Mouse (Mus musculus) gastrocnemius, postnatal 10 days (tissue): Measurements from ENCODE around the gene Tmem183a. TPM values are rescaled to one million over a fixed set of nuclear protein-coding genes. Genes with fewer than 3 reads are reported as not detected.

Experiments used
- DNase-seq: peaks from one replicate; pipeline ENCODE4 v3.0.0; 2021; ENCODE audit warnings: mixed read lengths
- long read RNA-seq, 2 experiments: library from polyadenylated mRNA; stranded (forward); transcript quantifications; one replicate each; pipeline ENCODE4 v2.0.0; 2021
- total RNA-seq, 2 experiments: library from RNA; stranded (reverse); gene quantifications; 2 replicates each; pipeline ENCODE4 v1.2.3; 2021

Gene Tmem183a
- 10 to 100 TPM; 17.2 to 18.5 TPM for total RNA-seq
- long read RNA-seq, experiment 1, transcript Tmem183a-201 (8 exons, 3,149 nt): major isoform, 11 of 23 reads
- long read RNA-seq, experiment 1, partial matches to known transcripts: 1 of 23 reads
- long read RNA-seq, experiment 1, other reads (novel, unspliced or antisense): 7 of 23 reads
- long read RNA-seq, experiment 2, transcript Tmem183a-201 (8 exons, 3,149 nt): major isoform, 15 of 29 reads
- long read RNA-seq, experiment 2, partial matches to known transcripts: 3 of 29 reads
- long read RNA-seq, experiment 2, other reads (novel, unspliced or antisense): 6 of 29 reads

DNA sequence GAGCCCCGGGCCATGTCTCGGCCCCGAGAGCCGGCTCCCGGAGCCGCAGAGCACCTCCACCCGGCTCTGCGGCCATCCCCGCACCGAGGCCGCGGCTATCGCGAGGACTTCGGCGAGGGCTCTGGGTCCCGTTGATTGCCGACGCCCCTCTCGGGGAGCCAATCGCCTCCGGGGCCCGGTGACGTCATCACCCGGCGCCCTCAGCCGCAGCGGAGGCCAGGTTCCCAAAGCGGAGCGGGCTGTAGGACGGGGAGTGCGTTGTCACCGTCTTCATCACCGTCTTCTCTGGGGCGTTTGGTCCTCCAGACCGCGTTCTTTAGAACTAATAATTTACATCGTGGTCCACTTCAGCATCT, at the start of gene Tmem183a:
Tmem183a (minus strand) TSS at position 123 of the 356 bp plus-strand sequence.
- DNase-seq: peak; percentile 98

DNA sequence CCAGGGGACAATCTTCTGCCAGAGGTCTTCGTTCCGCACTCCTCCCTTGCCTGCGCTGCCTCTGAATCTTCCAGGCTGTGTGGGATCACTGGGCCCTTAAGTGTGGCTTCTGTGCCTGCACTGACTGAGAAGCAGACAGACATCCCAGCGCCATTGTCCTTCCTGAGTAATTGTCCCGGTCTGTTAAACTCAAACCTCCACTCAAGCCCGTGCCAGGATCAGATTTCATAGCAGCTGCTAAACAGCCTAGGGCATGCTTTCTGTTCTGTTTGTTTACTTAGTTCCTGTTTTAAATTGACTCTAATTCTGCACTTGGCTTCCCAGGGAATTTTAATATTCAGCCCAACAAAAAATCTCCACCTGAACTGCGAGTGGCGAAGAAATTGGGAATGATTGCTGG, 46.3 kb upstream of the Tmem183a start:
- no peak for DNase-seq

DNA sequence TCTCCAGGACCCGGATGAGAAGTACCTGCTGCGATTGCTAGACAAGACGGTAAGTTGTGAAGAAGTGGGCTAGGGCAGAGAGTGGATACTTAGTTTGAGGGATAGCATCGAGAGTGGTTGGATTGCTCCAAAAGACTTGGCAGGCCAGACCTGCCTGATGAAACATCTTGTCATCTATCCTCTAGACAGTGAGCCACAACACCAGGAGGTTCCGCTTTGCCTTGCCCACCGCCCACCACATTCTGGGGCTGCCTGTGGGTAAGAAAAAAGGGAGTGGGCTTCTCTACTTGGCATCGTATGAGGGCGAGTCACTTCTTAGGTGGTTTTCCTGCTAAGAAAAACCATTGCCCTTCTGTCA, 44.6 kb upstream of the Tmem183a start:
- no peak for DNase-seq

DNA sequence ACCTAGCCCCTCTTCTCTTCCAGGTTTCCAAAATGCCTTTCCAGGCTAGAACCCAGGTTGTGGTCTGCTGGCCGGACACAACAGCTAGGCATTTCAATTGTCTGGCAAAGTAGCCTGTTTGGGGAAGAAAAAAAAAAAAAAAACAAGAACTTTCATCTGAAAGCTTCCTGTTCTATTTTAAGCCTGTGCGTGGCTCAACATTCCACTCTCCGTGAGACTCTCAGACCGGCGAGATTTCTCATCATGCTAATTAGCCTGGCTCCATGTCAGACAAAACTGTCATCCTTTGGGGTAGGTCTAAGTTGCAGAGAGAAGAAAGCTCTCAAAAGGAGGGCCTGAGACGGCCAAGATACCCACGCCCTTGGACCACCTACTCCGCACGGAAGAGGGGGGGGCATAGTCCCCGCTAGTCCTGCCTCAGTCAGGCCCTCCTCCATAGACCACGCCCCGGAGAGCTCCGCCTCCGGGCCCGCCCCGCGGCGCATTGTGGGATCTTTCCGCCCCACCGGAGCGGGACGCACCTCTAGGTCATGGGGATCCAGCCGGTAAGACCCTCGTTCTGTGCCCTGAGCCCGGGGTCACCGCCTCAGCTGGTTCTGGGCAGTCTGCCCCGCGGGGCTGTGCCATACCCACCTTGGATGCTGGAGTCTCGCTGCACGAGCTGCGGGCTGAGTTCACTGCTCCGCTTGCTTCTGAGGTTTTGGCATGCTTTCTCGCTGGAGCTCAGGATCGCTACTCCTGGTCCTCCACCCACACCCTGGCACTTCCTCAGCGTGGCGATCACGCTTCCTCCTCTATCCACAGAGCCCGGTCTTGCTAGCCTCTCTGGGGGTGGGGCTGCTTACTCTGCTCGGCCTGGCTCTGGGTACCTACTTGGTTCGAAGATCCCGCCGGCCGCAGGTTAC, 44.0 kb upstream of the Tmem183a start, which contains the start of gene Cyb5r1:
Cyb5r1 (plus strand) TSS at position 51 of the 905 bp plus-strand sequence.
- peak; percentile 76 for DNase-seq

DNA sequence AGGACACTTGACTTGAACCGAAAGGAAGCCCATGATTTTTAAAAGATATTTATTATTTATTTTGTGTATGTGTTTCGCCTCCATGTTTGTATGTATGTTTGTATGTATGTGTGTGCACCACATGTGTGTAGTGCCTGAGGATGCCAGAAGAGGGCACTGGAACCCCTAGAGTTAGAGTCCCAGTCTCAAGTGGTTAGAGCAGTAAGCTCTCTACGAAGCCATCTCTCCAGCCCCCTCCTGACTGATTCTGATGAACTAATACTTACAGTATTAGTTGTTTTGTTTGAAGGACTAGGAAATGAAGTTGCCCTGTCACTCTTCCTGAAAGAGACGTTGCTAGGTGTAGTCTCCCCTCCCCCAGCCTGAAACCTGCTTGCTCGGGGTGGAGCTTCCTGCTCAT, 38.0 kb upstream of the Tmem183a start:
- DNase-seq: no peak

DNA sequence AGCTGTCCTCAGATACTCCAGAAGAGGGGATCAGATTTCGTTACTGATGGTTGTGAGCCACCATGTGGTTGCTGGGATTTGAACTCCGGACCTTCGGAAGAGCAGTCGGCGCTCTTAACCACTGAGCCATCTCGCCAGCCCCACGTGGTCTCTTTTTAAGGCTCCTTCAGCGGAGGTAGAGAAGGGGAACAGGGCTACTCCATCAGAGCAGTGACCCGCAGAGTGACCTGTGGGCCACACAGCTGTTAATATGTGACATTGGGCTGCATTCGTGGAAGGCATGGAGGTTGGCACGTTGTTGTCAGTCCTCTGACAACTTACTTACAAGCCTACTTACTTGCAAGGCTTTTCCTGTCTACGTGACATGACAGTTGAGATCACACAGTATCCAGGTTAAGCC, 36.4 kb upstream of the Tmem183a start:
- DNase-seq: no peak

DNA sequence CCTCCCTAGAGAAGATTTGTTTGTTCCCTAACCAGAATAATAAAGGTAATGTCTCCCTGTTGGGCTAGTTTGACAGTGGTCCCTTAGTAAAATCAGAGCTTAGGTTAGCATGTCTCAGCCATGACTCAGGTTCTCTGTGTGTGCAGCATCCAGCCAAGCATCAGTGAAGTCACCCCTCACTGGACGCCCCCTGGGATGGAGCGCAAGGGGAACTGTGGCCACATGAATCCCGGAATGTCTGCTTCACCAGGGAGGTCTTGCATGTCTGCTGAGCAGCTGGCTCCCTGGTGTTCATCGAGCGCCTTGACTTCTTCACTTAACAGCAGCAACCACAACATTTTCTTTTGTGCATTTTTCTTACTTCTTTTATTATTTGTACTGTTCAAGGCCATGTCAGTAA, 32.0 kb upstream of the Tmem183a start:
- DNase-seq: no peak

DNA sequence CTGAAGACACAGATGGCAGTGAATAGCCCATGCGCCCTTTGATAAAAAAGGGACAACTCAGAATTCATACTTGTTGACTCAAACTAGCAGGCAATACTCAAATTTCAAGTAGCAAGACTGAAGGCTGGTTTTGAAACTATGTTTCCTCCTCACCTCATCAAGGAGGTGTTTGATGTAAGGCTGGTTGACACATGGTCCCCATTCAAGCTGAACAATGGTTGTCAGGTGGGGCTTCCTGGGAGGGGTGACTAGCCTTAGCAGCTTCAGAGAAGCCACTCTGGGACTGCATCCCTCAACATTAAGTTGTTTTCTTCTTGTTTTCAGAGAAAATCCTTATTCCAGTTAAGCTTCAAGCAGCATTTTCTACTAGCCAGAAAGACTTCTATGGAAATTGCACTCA, 23.9 kb upstream of the Tmem183a start, which contains the start of gene 4933406M09Rik:
4933406M09Rik (plus strand) TSS at position 275 of the 400 bp plus-strand sequence.
- DNase-seq: no peak

DNA sequence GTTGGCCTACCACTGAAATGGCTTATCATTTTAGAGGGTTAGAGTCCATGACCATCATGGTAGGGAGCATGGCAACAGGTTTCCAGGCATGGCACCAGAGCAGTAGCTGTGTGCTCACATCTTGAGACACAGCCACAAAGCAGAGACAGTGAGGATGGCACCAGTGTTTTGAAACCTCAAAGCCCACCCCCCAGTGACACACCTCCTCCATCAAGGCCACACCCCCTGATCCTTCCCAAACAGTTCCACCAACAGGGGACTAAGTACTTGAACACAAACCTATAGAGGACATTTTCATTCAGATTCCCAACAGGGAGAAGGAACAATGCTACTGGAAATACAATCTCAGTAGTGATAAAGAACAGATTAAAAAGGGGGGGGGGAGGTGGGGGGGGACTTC, 23.4 kb upstream of the Tmem183a start:
- DNase-seq: no peak

DNA sequence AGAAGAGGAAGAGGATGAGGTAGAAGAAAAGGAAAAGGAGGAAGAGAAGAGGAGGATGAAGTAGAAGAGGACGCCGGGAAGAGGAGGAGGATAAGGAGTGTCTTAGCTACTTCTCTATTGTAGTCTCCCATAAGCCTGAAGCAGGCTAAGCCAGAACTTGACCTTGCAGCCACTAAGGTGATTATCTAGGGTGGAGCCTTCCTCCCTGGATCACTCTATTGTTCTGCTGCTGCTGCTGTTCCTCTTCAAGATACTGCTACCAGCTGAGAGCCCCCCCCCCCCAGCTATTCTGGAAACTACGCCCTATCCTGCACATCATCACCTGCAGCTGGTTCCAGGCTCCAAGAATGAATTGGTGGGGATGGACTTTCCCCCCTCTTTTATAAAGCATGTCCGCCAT, 22.8 kb upstream of the Tmem183a start:
- no peak for DNase-seq

DNA sequence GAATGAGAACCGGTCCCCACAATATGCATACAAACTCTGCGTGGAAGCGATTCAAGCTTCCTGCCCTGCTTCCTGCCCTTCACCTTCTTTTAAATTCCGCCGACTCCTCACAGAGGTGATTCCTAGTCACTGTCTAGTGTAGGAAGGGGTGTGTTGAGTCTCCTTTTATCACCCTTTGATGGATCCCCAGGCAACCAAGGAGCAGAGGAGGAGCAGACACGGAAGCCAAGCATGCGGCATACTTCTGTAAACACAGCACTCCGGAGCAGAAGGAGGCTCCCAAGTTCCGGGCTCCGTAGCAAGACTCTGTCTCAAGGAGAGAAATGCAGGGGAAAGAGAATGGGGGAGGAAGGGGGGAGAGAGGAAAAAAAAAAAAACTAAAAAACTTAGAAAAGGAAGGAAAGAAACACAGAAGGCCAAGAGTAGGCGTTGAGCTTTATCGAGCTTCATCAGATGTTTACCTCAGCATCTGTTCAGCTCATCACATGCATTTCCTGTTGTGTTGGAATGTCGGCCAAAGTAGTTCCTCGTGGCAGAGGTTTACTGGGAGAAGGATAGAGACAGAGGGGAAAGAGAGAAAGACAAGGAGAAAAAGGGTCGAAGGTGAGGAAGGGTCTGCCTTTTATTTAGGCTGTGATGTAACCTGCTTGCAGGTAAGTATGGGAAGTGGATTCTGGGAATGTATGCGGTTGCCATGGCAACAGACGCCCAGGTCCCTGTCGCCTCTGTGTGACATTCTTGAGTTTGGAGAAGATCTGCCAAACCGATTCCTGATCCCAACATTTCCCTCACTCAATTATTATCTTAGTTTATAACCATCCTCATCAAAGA, 20.2 kb upstream of the Tmem183a start:
- no peak for DNase-seq

DNA sequence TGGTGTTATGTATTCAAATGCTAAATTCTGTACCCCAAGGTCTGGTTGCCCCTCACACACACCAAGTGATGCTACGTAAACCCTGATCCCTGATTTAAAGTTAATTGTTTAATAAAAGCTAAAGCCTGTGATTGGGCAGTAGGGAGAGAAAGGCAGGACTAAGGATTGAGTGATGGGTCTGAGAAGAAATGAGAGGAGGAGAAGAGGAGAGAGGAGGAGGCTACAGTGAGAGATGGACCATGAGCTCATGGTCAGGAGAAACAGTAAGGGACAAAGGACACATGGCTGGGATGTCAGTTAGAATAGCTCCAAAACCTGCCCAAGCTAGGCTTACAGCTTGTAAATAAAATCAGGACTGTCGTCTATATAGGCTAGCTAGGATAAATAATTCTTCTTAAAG, 19.3 kb upstream of the Tmem183a start:
- no peak for DNase-seq

DNA sequence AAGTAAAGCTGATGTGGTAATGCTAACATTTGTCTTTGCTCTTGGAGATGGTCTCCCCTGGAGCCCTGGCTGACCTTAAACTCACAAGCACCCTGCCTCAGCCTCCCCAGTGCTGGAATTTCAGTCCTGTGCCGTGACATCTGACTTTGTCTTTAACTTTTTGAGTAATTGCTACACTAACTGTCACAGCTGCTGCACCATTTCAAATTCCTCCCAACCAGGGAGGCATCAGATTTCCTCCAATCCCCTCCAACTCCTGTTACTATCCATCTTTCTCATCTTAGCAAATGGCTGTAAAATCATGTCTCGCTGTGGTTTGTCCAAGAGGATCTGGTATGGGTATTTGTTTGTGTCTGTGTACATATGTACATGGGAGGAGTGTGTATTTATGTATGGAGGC, 12.3 kb upstream of the Tmem183a start:
- DNase-seq: no peak

DNA sequence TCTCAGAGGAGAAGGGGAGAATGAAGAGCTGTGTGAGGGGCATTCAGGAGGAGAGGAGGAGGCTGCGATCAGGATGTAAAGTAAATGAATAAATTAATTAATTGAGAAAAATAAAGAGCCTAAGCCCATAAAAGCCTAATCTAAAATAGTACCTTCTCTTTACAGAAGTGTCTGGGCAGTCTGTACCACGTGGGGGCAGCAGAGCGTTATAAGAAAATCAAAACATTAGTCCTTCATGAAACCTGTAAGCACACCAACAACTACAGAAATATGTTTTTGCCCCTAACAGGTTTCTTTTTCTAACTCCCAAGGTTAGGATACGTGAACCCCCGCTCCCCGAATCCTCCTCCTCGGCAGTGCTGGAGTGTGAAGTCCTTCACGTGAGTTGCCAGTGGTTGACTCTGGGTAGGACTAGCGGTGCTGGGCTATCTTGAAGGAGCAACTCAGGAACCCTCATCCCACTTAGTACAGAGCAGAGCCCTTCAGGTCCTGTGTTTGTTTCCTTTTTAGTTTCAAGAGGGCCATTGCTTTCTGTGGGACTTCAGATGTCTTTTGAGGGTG, 7.1 kb upstream of the Tmem183a start:
- peak; percentile 70 for DNase-seq

DNA sequence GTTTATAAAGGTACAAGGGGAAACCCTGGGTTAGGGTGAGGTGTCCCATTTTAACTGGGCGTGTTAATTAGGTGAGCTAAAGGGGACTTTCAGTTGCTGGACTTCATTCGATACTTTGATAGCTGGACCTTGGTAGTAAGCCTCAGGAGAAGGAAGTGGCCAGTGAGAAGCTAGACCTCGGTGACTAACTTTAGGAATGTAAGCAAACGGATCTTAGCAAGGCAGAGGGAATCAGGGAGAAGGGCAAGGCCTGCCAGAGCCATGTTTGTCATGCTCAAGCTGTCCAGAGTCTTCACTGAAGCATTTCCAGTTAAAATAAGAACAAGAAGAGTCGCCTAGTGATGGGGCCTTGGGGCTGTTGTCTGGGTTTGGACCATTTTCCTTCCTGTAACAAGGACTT, 3.7 kb upstream of the Tmem183a start:
- no peak for DNase-seq

DNA sequence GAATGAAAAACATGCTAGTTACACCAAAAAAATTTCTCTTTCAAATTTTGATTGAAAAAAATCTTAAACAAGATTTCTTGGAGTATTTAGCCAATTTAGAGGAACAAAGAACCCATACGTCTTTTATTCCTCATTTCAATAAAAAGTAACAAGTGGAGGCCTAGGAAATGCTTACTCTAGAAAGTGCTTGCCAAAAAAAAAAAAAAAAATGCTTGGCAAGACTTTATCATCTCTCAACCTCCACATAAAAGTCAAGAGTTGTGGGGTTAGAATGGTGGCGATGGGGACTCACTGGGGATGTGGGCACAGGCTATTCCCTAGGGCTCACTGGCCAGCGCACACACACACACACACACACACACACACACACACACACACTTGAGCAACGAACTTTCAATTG, 1.4 kb upstream of the Tmem183a start:
- DNase-seq: no peak

DNA sequence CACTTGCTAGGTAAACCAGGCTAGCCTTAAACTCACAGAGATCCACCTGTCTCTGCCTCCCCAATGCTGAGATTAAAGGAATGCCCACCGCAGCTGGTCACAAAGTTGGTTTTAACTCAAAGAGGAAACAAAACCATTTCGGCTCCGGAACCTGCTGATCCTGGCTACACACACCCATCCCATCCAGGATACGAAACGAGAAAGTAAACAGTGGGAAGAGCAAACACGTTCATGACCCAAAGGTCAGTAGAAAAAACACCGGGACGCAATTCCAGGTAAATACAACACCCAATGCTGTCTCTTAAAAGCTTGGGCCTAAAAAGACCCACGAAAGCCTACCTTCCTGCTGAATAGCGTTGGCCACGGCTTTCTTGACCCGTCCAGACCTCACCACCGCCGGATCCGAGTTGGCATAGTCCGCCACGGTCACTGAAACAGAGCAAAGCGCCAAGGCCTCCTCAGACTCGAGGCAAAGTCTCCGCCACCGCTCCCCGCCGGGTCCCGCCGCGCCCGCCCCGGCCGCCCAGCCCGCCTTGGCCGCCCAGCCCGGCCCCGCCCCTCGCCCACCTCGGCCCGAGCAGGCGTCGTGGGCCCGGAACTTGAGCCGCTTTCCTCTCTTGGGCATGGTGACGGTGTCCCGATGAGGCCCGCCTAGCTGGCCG, 453 bp downstream of the Tmem183a start:
- no peak for DNase-seq

DNA sequence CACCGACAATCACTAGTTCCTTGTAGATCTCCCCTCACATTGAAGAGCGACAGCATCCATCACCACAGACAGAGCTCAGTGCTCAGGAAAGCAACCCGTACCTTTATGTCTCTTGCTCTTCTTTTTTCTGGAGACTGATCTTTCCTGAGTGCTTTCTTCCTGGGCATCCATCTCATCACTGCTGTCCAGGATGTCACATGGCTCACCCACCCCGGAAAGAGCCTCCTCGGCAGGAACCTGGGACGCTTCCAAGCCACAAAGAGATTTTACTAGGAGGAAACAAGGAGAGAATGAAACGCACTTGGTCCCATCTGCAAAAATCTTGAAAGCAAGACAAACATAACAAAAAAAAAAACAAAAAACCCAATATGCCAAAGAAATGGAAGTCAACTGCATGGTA, 1.1 kb downstream of the Tmem183a start:
- no peak for DNase-seq

DNA sequence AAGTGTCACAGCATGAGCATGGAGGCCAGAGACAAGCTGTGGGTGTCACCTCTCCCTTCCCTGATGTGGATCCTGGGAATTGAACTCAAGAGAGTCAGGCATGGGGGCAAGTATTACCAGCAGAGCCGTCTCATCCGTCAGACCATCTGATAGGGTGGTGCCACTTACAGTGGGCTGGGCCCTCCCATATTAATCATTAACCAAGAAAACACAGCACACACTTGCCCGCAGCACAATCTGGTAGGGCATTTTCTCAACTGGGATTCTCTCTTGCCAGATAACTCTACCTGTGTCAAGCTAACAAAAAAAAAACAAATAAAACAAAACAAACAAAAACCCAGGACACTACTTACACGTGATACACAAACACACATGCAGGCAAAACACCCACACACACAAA, 4.3 kb downstream of the Tmem183a start:
- DNase-seq: no peak

DNA sequence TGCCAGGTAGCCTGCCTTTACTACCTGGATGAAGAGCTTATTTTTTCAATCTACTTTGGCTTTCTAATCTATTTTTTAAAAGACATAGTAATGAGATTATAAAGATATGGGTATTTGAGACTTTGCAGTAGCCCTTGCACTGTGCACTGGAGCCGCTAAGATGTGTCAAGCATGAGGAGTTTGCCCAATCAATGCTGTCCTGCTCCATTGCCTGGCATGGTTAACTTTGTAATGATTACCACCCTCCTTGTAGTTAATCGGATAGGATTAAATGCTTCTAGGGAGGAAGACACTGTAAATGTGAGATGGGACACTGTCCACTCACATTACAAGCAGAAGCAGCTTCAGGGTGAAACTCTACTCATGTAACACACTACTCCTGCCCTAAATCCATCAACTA, 8.5 kb downstream of the Tmem183a start:
- DNase-seq: no peak

DNA sequence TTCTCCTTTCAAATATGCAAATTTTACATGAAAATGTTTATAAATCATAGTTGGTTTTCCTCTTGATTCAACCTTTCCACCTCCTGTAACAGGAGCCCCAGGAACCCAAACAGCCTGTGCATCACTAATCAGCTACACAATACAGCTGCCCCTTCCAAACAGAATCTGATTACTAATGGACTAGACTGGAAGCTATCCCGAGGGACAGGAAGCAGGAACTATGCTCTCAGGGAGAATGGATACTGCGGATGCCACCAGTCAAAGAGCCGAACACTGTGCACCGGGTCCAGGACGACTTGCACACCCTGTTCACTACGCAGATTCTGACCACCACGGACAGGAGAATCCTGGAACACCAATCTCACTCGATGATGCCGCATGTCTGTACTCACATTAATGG, 14.0 kb downstream of the Tmem183a start:
- no peak for DNase-seq

DNA sequence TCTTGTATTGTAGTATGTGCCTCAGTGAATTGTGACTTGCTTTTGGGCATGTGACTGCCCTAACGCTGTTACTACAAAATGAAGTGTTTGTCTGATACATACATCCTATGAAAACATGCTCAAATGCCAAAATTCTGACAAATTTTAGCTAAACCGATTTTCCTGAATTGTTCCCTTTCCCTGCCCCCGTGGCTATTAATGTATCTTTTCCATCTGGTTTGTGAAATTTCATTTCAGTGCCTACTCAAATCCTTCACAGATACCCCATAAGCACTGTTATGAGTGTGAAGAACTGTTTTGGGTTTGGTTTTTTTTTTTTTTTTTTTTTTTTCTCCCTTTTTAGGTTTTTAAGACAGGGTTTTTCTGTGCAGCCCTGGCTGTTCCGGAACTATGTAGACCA, 16.7 kb downstream of the Tmem183a start:
- DNase-seq: no peak
